Mouse (Mus musculus) embryonic facial prominence, embryonic 15.5 days (tissue): ENCODE data around the gene Cpn2. TPM values are rescaled to one million over a fixed set of nuclear protein-coding genes. Genes with fewer than 3 reads are reported as not detected.

Source experiments
- ATAC-seq: fragments of 200-750 bp; cut with Nextera tagmentation; 2 replicates; pipeline ENCODE4 v1.8.0; 2017; ENCODE audit warnings: low read depth, moderate TSS enrichment; ENCODE audit not compliant: insufficient number of reproducible peaks, low FRiP score, low TSS enrichment
- H3K27ac ChIP-seq: fragments of 300-500 bp; sonication (generic); replicated peaks from 2 replicates; pipeline ENCODE4 v1.5.1; 2015; ENCODE audit warnings: mild to moderate bottlenecking, inconsistent platforms
- H3K27me3 ChIP-seq: fragments of 300-500 bp; sonication (generic); 2 replicates; pipeline ENCODE4 v1.6.1; 2015; ENCODE audit warnings: inconsistent platforms
- H3K36me3 ChIP-seq: fragments of 300-500 bp; sonication (generic); 2 replicates; pipeline ENCODE4 v1.6.1; 2015; ENCODE audit warnings: mild to moderate bottlenecking, inconsistent platforms
- H3K4me1 ChIP-seq: fragments of 300-500 bp; sonication (generic); 2 replicates; pipeline ENCODE4 v1.6.1; 2015; ENCODE audit warnings: inconsistent platforms
- H3K4me2 ChIP-seq: fragments of 300-500 bp; sonication (generic); replicated peaks from 2 replicates; pipeline ENCODE4 v1.6.1; 2015; ENCODE audit warnings: mild to moderate bottlenecking, inconsistent platforms
- H3K4me3 ChIP-seq: fragments of 300-500 bp; sonication (generic); replicated peaks from 2 replicates; pipeline ENCODE4 v1.5.1; 2015; ENCODE audit warnings: mild to moderate bottlenecking, inconsistent platforms
- H3K9ac ChIP-seq: fragments of 300-500 bp; sonication (generic); 2 replicates; pipeline ENCODE4 v1.6.1; 2015; ENCODE audit warnings: inconsistent platforms
- H3K9me3 ChIP-seq: fragments of 300-500 bp; sonication (generic); replicated peaks from 2 replicates; pipeline ENCODE4 v1.6.1; 2016; ENCODE audit warnings: inconsistent platforms
- WGBS: fragments of 180-500 bp; shearing (Covaris S2); methylation state at CpG from one replicate; pipeline ENCODE4 v1.1.7; 2015; 5-methylcytosine and 5-hydroxymethylcytosine counted together
- polyA plus RNA-seq: library from polyadenylated mRNA; unstranded; fragments of >200 nt; fragmentation: Nextera tagmentation; extraction: Ambion mirVana; gene quantifications from 2 replicates; pipeline ENCODE4 v1.2.1, GENCODE M21; 2015

Cpn2 gene
- polyA plus RNA-seq, 1 experiment from 2014 or later, result not detected

- WGBS, result 20% methylated on average over 2 of the region's 2 CpGs
- no peaks in the 10 kb centered on the region for H3K36me3 ChIP-seq
- peak overlapping the region; percentile 66; the same call in 1 of the 2 replicates for H3K4me2 ChIP-seq
- H3K27ac ChIP-seq, result peak overlapping the region; percentile 85; the same call in 1 of the 2 replicates
- no peak overlapping the region for H3K4me3 ChIP-seq
- 0 out of 2 replicates have a peak, but pooled peaks cover 3% of the 10 kb centered on the region for H3K27me3 ChIP-seq
- H3K4me1 ChIP-seq, result peaks cover 51% of the 10 kb centered on the region
- H3K9ac ChIP-seq, result no peak overlapping the region
- no peak for ATAC-seq
- no peaks in the 10 kb centered on the region for H3K9me3 ChIP-seq
Measured at GRCm38 (mm10) chr16:30235577-30235976, 31.7 kb downstream of the Cpn2 start.

DNA sequence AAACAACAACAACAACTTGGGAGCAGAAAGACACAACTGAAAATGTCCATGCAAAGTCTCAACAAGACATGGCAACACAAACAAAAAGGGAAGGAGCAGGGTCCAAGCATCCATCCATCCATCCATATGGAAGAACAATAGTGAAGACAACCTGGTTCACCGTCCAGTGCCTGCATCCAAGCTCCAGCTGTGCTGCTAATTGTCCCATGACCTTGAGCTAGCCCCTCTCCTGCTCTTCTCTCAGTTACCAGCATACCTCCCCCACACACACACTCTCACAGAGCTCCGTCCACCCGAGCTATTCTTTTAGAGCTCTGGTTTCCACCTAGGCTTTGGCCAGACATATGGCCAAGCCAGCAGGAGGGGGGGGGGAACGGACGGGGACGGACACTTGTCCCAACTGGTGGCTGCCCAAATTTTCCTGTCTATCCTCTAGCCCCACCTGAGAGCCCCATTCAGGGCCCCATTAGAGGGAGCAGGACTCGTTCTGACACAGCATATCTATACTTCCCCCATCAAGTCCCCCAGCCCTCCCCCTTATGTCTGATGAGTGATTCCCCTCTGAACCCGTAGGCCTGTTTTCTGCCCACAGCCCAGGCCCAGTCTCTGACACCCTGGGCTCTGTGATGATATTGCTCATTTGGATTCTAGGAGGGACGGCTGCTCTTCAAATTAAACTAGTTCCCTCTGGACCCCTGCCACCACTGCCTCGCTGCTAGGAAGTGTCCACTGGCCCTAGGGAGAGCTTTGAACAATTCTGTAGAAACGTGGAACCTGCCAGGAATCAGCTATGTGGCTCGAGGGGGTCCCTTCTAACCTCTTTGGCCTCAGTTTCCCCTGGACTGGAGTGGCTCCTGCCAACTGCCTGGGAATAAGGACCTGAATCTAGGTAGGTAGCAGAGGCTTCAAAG is 32.4 kb downstream of the Cpn2 start:
- Histone ChIP-seq H3K9ac (no peak overlapping the region), H3K9me3 (no peaks in the 10 kb centered on the region), H3K36me3 (no peaks in the 10 kb centered on the region), H3K27me3 (0 out of 2 replicates have a peak, but pooled peaks cover 3% of the 10 kb centered on the region), H3K4me3 (no peak overlapping the region), H3K4me1 (peaks cover 51% of the 10 kb centered on the region), H3K4me2 (no peak overlapping the region), H3K27ac (no peak overlapping the region)
- no peak for ATAC-seq
- 51% methylated on average over 12 of the region's 12 CpGs for WGBS

DNA sequence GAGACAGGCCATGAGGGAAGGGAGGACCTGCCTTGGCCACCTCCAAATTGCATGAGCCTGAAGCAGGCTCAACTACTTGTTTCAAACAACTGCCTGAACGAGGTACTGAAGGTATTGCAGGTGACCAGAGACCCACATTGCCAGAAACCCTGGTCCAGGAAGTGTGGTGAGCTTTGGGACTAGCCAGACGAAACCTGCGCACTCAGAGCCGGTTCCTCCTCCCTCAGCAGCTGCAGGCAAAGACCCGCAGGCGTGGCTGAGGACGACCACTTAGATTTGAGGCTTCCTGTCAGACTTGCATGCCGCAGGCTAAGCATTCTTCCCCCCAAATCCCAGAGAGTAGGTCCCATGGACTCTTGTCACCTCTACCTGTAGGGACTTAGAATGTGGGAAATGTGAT is 33.2 kb downstream of the Cpn2 start:
- Histone ChIP-seq H3K4me1 (peaks cover 51% of the 10 kb centered on the region), H3K36me3 (no peaks in the 10 kb centered on the region), H3K27ac (no peak overlapping the region), H3K9me3 (no peaks in the 10 kb centered on the region), H3K4me3 (no peak overlapping the region), H3K4me2 (no peak overlapping the region), H3K27me3 (0 out of 2 replicates have a peak, but pooled peaks cover 3% of the 10 kb centered on the region), H3K9ac (no peak overlapping the region)
- 39% methylated on average over 8 of the region's 8 CpGs for WGBS
- ATAC-seq, result no peak

DNA sequence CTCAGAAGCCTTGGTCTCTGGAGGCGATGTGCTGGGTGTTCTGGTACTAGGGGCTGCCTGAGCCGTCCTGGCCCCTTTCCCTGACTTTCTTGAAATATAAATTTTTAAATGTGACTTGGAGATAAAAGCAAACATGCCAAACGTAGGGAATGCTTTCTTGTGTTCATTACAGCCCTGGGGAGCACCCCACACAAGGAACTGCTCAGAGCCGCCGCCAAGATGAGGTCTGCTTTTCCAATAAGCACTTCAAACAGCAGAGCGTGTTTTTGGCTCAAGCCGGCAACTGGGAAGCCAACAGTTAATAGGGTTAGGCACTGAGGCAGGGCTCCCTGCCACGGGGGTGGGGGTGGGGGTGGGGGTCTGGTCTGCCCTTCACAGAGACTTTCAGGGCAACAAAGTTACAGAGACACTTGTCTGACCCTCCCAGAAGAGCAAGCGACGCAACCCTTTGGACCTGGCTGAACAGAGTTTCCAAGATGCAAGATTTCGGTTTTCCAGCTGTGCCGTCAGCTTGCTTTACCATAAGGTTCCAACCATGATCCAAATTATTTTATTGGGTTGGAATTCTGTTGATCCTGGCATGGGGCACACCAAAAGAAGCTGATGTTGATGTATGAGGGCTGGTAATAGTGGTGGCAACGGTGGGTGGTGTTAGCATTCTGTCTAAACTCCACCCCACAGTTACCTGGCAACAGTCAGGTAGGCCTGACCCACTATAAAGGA is 35.3 kb downstream of the Cpn2 start:
- H3K27ac ChIP-seq, result peak overlapping the region; percentile 79
- no peaks in the 10 kb centered on the region for H3K36me3 ChIP-seq
- H3K4me1 ChIP-seq, result peaks cover 56% of the 10 kb centered on the region
- no peak overlapping the region for H3K4me3 ChIP-seq
- WGBS, result 17% methylated on average over 13 of the region's 13 CpGs
- no peak overlapping the region for H3K9ac ChIP-seq
- peak; percentile 39; the same call in 1 of the 2 replicates for ATAC-seq
- H3K4me2 ChIP-seq, result peak overlapping the region; percentile 1
- 0 out of 2 replicates have a peak, but pooled peaks cover 3% of the 10 kb centered on the region for H3K27me3 ChIP-seq
- H3K9me3 ChIP-seq, result no peaks in the 10 kb centered on the region

GRCm38 (mm10) chr16:30227352-30227751 is 39.9 kb downstream of the Cpn2 start:
- Histone ChIP-seq H3K27me3 (no peaks in the 10 kb centered on the region), H3K9me3 (no peaks in the 10 kb centered on the region), H3K9ac (no peak overlapping the region), H3K4me2 (no peak overlapping the region), H3K4me3 (no peak overlapping the region), H3K27ac (no peak overlapping the region), H3K36me3 (no peaks in the 10 kb centered on the region), H3K4me1 (peaks cover 21% of the 10 kb centered on the region)
- peak; percentile 48 for ATAC-seq
- 50% methylated on average over 7 of the region's 7 CpGs for WGBS

- no peak overlapping the region for H3K4me2 ChIP-seq
- H3K27me3 ChIP-seq, result no peaks in the 10 kb centered on the region
- H3K9me3 ChIP-seq, result no peaks in the 10 kb centered on the region
- H3K4me3 ChIP-seq, result no peak overlapping the region
- no peak for ATAC-seq
- H3K4me1 ChIP-seq, result peaks cover 4% of the 10 kb centered on the region
- no peaks in the 10 kb centered on the region for H3K36me3 ChIP-seq
- H3K9ac ChIP-seq, result no peak overlapping the region
- H3K27ac ChIP-seq, result peak overlapping the region; percentile 35; the same call in 1 of the 2 replicates
- WGBS, result 82% methylated on average over 13 of the region's 13 CpGs
Measured at GRCm38 (mm10) chr16:30221161-30221782, 46.0 kb downstream of the Cpn2 start.

GRCm38 (mm10) chr16:30215811-30216210 is 51.5 kb downstream of the Cpn2 start:
- no peak for ATAC-seq
- H3K9ac ChIP-seq, result no peak overlapping the region
- H3K36me3 ChIP-seq, result no peaks in the 10 kb centered on the region
- no peak overlapping the region for H3K27ac ChIP-seq
- no peaks in the 10 kb centered on the region for H3K27me3 ChIP-seq
- no peak overlapping the region for H3K4me3 ChIP-seq
- no peaks in the 10 kb centered on the region for H3K9me3 ChIP-seq
- H3K4me2 ChIP-seq, result no peak overlapping the region
- WGBS, result 35% methylated on average over 2 of the region's 2 CpGs
- H3K4me1 ChIP-seq, result peaks cover 7% of the 10 kb centered on the region

DNA sequence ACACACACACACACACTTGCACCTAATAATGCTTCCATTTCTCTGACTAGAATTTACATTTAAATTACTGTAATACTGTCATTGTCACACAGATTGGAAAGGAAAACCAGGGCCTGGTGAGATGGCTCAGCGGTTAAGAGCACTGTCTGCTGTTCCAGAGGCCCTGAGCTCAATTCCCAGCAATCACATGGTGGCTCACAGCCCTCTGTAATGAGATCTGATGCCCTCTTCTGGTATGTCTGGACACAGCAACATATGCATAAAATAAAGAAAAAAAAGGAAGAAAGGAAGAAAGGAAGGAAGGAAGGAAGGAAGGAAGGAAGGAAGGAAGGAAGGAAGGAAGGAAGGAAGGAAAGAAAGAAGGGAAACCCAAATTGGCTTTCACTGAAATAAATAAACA is 53.7 kb downstream of the Cpn2 start:
- no peak overlapping the region for H3K9ac ChIP-seq
- H3K27ac ChIP-seq, result no peak overlapping the region
- no peaks in the 10 kb centered on the region for H3K27me3 ChIP-seq
- H3K4me3 ChIP-seq, result no peak overlapping the region
- 69% methylated on average over 1 of the region's 1 CpGs for WGBS
- H3K4me1 ChIP-seq, result peaks cover 7% of the 10 kb centered on the region
- no peak for ATAC-seq
- no peaks in the 10 kb centered on the region for H3K9me3 ChIP-seq
- no peaks in the 10 kb centered on the region for H3K36me3 ChIP-seq
- H3K4me2 ChIP-seq, result no peak overlapping the region

- no peaks in the 10 kb centered on the region for H3K27me3 ChIP-seq
- H3K4me1 ChIP-seq, result peaks cover 3% of the 10 kb centered on the region; the same call in 1 of the 2 replicates
- WGBS, result 65% methylated on average over 3 of the region's 3 CpGs
- no peak overlapping the region for H3K4me3 ChIP-seq
- no peak overlapping the region for H3K4me2 ChIP-seq
- H3K27ac ChIP-seq, result no peak overlapping the region
- no peak for ATAC-seq
- H3K9me3 ChIP-seq, result no peaks in the 10 kb centered on the region
- no peak overlapping the region for H3K9ac ChIP-seq
- no peaks in the 10 kb centered on the region for H3K36me3 ChIP-seq
Measured at GRCm38 (mm10) chr16:30212035-30212434, 55.3 kb downstream of the Cpn2 start.

- Histone ChIP-seq H3K4me1 (peaks cover 14% of the 10 kb centered on the region), H3K4me3 (no peak overlapping the region), H3K36me3 (no peaks in the 10 kb centered on the region), H3K9me3 (no peaks in the 10 kb centered on the region), H3K9ac (no peak overlapping the region), H3K27ac (no peak overlapping the region), H3K27me3 (no peaks in the 10 kb centered on the region), H3K4me2 (no peak overlapping the region)
- no peak for ATAC-seq
- WGBS, result 85% methylated on average over 1 of the region's 1 CpGs
Measured at GRCm38 (mm10) chr16:30209264-30209663, 58.0 kb downstream of the Cpn2 start.

- 66% methylated on average over 6 of the region's 7 CpGs for WGBS
- Histone ChIP-seq H3K27me3 (no peaks in the 10 kb centered on the region), H3K4me3 (no peak overlapping the region), H3K36me3 (no peaks in the 10 kb centered on the region), H3K27ac (no peak overlapping the region), H3K9ac (no peak overlapping the region), H3K4me1 (peaks cover 14% of the 10 kb centered on the region), H3K9me3 (no peaks in the 10 kb centered on the region), H3K4me2 (no peak overlapping the region)
- no peak for ATAC-seq
Measured at GRCm38 (mm10) chr16:30207991-30208390, 59.3 kb downstream of the Cpn2 start.
